Mouse (Mus musculus): ENCODE measurements at regions not wholly inside any gene's neighbourhood (a gene's known extent, or its start where the extent isn't known, plus 50 kb on each side); places are given as distances from the start of the nearest gene placed in this dataset.

DNA sequence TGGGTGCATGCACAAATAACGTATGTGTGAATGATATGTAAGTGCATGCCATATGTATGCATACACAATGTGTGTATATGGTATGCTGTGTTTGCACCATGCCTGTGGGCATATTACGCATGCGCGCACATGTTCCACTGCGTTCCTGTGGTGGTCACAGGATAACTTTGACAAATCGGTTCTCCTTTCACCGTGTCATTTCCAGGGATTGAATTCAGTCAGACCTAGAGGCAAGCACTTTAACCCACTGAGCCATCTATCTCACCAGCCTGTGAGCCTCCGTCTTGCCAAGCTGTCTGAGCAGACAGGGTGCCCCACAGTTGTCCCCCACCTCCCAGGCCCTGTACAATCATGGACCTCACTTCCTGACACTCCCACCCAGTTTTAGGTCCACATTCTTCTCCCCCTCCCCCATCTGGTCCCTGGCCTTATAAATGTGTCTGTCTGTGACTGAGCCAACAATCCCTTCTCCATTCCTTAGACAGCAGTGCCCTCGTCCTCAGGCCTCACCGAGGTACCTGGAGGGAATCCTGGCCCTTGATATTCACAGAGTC is 81.8 kb upstream of the Ptpn1 start:
- H3K4me3 ChIP-seq (ENCODE audit: insufficient read depth, low read length) = no peak overlapping the region
- TF ChIP-seq POLR2A (IDR thresholded peaks at IDR 0.05; ENCODE audit: extremely low read depth, insufficient read depth, low read length) = no peak
- no peak for TF ChIP-seq CTCF (IDR thresholded peaks at IDR 0.05; ENCODE audit: extremely low read depth, insufficient read depth, low read length)
- no peak overlapping the region for H3K27ac ChIP-seq (ENCODE audit: insufficient read depth, low read length)
- no peaks in the 10 kb centered on the region for H3K4me1 ChIP-seq (ENCODE audit: control insufficient read depth, insufficient read depth, low read length)

DNA sequence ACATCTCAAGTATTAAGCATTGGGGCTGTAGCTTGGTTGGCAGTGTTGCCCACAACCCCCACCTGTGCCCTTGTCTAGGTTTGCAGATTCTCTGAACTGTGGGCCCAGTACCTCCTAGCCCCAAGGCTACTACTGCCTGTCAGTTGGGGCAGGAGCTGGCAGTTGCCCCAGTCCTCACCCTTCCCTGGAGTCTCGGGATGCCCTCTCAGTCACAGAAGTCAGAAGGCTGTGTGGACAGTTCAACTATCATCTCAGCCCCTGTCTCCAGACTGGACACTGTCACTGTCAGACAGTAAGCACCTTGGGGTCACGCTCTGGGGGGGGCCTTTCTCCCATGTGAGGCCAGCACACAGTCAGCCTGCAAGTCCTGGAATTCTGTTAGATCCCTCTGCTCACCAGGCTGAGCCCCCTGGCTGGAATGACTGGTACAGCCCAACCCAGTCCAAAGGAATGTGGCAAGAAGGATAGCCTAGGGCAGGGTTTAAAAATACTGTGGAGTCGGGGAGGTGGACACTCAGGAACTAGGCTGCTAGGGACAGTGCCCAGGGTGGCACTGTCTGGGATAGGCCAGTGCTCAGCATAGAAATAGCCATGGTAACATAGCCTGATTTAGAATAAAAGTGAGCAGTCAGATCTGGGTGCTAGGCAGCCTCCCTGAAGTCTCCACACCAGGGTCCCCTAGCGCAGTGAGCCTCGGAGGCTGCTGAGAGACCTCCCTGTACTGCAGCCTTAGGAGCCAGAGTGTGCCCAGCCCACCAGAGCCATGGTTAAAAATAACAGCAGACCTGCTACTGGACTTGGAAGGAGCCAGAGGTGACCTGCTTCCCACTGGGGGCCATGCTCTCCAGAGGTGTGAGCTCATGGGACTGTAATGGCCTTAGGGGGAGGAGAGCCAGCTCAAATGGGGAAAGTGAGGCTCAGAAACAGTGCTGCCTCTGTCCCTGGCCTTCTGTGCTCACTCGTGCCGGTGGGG is 83.1 kb upstream of the Ptpn1 start:
- no peak overlapping the region for H3K4me3 ChIP-seq (ENCODE audit: insufficient read depth, low read length)
- TF ChIP-seq POLR2A (IDR thresholded peaks at IDR 0.05; ENCODE audit: extremely low read depth, insufficient read depth, low read length) (no peak), CTCF (IDR thresholded peaks at IDR 0.05; ENCODE audit: extremely low read depth, insufficient read depth, low read length) (no peak)
- no peak overlapping the region for H3K27ac ChIP-seq (ENCODE audit: insufficient read depth, low read length)
- no peaks in the 10 kb centered on the region for H3K4me1 ChIP-seq (ENCODE audit: control insufficient read depth, insufficient read depth, low read length)

DNA sequence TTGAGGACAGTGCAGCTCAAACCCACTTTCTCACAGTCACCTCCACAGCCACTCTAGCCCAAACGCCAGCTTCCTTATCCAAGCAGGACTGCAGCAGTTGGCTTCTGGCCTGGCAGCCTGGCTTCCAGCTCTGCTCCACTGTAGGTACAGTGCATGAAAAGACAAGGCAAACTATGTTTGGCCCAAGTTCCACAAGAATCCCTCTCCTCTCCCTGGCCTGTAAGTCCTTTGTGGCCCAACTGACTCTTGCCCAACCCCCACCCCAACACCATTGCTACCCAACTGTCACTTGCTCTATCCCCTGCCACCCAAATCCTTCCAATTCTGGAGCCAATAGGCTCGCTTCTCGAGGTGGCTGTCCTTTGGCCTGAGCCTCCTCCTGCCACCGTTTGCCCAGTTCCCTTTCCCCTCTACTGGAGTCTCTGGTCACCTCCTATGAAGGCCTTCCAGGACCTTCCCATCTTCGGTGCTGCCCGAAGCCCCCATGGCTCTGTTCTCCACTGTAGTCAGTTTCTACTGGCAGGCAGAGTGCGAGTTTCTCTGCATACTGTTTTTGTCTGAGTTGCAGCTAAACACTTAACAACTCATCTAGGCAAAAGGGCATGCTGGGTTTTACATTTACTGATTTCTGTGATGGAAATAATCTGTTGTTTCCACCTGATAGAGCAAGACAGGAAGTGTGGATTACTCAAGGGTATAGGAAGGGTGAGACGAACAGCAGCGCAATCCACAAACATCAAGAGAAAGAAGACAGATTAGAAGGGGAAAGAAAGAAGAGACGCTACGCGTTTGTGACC is 84.4 kb upstream of the Ptpn1 start:
- Histone ChIP-seq H3K4me3 (ENCODE audit: insufficient read depth, low read length) (no peak overlapping the region), H3K27ac (ENCODE audit: insufficient read depth, low read length) (no peak overlapping the region), H3K4me1 (ENCODE audit: control insufficient read depth, insufficient read depth, low read length) (no peaks in the 10 kb centered on the region)
- TF ChIP-seq CTCF (IDR thresholded peaks at IDR 0.05; ENCODE audit: extremely low read depth, insufficient read depth, low read length) (no peak), POLR2A (IDR thresholded peaks at IDR 0.05; ENCODE audit: extremely low read depth, insufficient read depth, low read length) (no peak)

DNA sequence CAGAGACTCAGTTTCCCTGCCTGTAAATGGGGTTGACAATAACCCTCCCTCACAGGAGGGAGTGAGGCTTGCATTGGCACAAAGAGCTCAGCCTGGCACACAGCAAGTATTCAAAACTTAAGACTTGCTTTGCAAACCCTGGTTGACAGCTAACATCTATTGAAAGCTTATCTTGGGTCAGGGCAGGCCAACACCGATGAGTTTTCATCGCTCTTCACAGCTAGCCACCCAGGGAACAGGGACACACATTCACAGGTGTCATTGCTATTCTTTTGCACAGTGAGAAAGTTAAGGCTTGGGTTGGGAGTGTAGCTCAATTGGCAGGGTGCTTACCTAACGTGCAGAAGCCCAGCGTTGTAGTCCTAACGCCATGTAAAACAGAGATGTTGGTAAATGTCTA is 86.5 kb upstream of the Ptpn1 start:
- no peak overlapping the region for H3K4me3 ChIP-seq (ENCODE audit: insufficient read depth, low read length)
- no peak for TF ChIP-seq POLR2A (IDR thresholded peaks at IDR 0.05; ENCODE audit: extremely low read depth, insufficient read depth, low read length)
- no peak for TF ChIP-seq CTCF (IDR thresholded peaks at IDR 0.05; ENCODE audit: extremely low read depth, insufficient read depth, low read length)

DNA sequence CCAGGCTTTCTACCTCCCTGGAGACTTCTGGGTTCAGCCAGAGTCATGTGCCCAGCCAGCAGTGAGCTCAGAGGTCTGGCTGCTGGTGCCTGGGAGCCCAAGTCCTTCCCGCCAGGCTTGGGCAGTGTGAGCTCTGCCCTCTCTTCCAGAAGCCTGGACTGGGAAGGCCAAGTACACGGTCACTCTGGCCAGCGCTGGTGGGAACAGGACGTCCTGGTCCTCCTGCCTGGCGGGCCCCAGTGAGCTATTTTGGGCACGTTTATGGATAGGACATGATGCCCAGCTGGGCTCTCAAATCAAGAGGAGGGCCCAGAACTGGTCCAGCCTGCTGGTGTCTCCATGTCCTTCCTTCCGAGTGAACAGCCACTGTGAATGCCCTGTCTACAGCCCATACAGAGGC is 87.3 kb upstream of the Ptpn1 start:
- no peaks in the 10 kb centered on the region for H3K4me1 ChIP-seq (ENCODE audit: control insufficient read depth, insufficient read depth, low read length)
- no peak overlapping the region for H3K27ac ChIP-seq (ENCODE audit: insufficient read depth, low read length)
- H3K4me3 ChIP-seq (ENCODE audit: insufficient read depth, low read length) = no peak overlapping the region
- TF ChIP-seq POLR2A (IDR thresholded peaks at IDR 0.05; ENCODE audit: extremely low read depth, insufficient read depth, low read length) (no peak), CTCF (IDR thresholded peaks at IDR 0.05; ENCODE audit: extremely low read depth, insufficient read depth, low read length) (no peak)

More for the DNA sequence above, 86.5 kb upstream of the Ptpn1 start:
- no peak overlapping the region for H3K27ac ChIP-seq (ENCODE audit: insufficient read depth, low read length)
- H3K4me1 ChIP-seq (ENCODE audit: control insufficient read depth, insufficient read depth, low read length) = no peaks in the 10 kb centered on the region

DNA sequence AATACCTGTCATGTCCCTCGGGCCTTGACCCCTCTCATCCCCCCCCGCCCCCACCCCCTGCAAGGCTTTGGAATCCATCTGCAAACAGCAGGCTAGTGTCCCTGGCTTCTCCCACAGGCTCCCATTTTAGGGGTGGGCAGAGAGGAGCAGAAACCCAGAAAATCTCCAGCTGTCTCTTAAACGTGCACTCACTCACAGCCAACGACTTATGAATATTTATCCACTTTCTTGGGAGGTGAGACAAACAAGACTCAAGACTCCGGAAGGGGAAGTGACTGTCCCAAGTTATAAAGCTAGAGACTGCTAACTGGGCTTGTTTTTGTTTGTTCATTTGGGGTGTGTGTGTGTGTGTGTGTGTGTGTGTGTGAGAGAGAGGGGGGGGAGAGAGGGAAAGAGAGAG is 87.9 kb upstream of the Ptpn1 start:
- H3K27ac ChIP-seq (ENCODE audit: insufficient read depth, low read length) = no peak overlapping the region
- TF ChIP-seq CTCF (IDR thresholded peaks at IDR 0.05; ENCODE audit: extremely low read depth, insufficient read depth, low read length) (no peak), POLR2A (IDR thresholded peaks at IDR 0.05; ENCODE audit: extremely low read depth, insufficient read depth, low read length) (no peak)
- H3K4me3 ChIP-seq (ENCODE audit: insufficient read depth, low read length) = no peak overlapping the region
- H3K4me1 ChIP-seq (ENCODE audit: control insufficient read depth, insufficient read depth, low read length) = no peaks in the 10 kb centered on the region

DNA sequence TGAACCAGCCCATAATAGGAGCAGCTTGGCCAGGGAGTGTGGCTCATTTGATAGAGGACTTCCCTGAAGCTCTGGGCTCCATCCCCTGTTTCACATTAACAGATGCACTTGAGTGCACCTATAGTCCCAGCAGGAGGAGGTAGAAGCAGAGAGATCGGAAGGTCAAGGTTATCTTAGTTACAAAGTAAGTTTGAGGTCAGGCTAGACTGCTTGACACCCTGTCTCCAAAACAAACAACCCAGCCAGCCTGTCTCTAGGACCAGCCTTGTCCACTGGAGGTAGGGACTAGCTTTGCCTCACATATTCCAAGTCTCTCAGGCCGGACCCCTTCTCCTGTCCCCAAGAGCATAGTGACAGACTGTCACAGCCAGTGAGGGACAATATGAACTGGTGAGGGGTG is 88.9 kb upstream of the Ptpn1 start:
- TF ChIP-seq CTCF (IDR thresholded peaks at IDR 0.05; ENCODE audit: extremely low read depth, insufficient read depth, low read length) = no peak
- no peak for TF ChIP-seq POLR2A (IDR thresholded peaks at IDR 0.05; ENCODE audit: extremely low read depth, insufficient read depth, low read length)
- Histone ChIP-seq H3K27ac (ENCODE audit: insufficient read depth, low read length) (no peak overlapping the region), H3K4me3 (ENCODE audit: insufficient read depth, low read length) (no peak overlapping the region), H3K4me1 (ENCODE audit: control insufficient read depth, insufficient read depth, low read length) (no peaks in the 10 kb centered on the region)

DNA sequence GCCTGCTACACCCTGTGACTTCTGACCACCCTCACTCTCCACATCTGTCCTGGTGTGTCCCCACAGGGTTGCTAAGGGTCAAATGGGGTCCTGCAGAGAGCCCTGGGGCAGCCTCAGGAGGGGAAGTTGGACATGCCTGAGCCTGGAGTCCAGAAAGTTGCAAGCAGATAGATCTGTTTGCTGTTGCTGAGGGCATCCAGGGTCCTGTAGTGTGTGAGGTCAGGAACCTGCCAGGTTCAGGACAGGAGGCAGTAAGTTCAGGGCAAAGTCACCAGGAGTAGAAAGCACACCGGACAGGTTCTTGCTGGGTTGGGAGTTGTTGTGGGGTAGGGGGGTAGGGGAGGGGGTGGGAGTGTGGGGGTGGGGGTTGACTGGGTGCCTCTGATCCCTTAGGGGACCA is 89.4 kb upstream of the Ptpn1 start:
- TF ChIP-seq POLR2A (IDR thresholded peaks at IDR 0.05; ENCODE audit: extremely low read depth, insufficient read depth, low read length) (no peak), CTCF (IDR thresholded peaks at IDR 0.05; ENCODE audit: extremely low read depth, insufficient read depth, low read length) (no peak)
- H3K27ac ChIP-seq (ENCODE audit: insufficient read depth, low read length) = no peak overlapping the region
- no peaks in the 10 kb centered on the region for H3K4me1 ChIP-seq (ENCODE audit: control insufficient read depth, insufficient read depth, low read length)
- no peak overlapping the region for H3K4me3 ChIP-seq (ENCODE audit: insufficient read depth, low read length)

DNA sequence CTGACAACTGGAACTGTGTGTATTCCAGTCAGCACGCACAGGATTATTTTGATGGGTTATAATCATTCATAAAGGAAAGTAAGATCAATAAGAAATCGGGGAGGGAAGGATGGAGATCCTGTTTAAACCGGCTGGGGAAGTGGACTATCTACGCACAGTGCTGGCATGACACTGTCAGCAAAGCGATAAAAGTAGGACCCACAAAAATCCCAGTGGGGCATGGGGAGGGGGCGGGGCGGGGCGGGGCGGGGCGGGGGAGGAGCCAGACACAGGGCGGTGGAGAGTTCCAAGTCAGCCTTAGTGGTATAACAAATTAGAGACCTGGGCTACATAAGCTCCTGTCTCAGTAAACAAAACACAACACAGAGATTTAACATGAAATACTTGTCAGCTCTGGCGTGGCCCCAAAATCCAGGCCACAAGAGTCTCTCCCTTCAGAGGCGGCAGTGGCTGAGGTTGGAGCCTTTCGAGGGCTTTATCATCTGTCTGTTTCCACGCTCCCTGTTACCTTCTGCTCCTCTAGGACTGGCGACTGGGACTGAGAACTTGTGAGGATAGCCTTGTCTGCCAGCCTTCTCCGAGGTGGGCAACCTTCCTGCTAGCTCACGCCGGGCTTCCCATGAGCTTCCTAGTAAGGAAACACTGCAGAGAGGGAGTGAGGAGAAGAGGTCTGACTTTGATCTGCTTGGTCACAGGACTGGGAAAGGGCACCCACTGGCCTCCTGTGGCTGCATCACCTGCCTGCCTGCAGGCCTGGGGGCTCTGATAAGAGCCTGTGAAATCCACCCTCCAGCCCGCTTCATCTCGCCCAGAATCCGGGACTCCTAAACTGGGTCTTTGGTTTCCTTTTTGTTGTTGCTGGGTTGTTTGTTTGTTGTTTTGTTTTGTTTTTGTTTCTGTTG is 90.3 kb upstream of the Ptpn1 start:
- H3K27ac ChIP-seq (ENCODE audit: insufficient read depth, low read length) = no peak overlapping the region
- H3K4me1 ChIP-seq (ENCODE audit: control insufficient read depth, insufficient read depth, low read length) = no peaks in the 10 kb centered on the region
- H3K4me3 ChIP-seq (ENCODE audit: insufficient read depth, low read length) = no peak overlapping the region
- TF ChIP-seq CTCF (IDR thresholded peaks at IDR 0.05; ENCODE audit: extremely low read depth, insufficient read depth, low read length) (no peak), POLR2A (IDR thresholded peaks at IDR 0.05; ENCODE audit: extremely low read depth, insufficient read depth, low read length) (no peak)
